Mouse (Mus musculus): Measurements from ENCODE around the gene Ube2b.
A peak's percentile ranks its signal among the peaks of the same experiment; 100 is the strongest.

GRCm38 (mm10) chr11:51949919-51950318 lies 50.6 kb downstream of the Ube2b start:
- TF ChIP-seq CTCF (IDR thresholded peaks at IDR 0.05; ENCODE audit: low read depth) = 0 out of 2 replicates have a peak, but pooled peaks have one; percentile 25
- no peak for TF ChIP-seq EP300 (optimal IDR thresholded peaks at IDR 0.05)

Data from stomach, postnatal 0 days (tissue).